Mouse (Mus musculus) granulocyte monocyte progenitor cell, adult 5-6 weeks (primary cell): ENCODE results near the gene Trim46. TPM values are rescaled to one million over a fixed set of nuclear protein-coding genes. Genes with fewer than 3 reads are reported as not detected.

Source experiments
- ATAC-seq: replicated peaks from 2 replicates; pipeline ENCODE4 v1.8.0; 2016; ENCODE audit warnings: mild to moderate bottlenecking, moderate TSS enrichment, inconsistent platforms; ENCODE audit not compliant: poor library complexity, severe bottlenecking
- total RNA-seq, 2 experiments: library from RNA; stranded (forward) in 1 of 2; stranded (reverse) in 1 of 2; fragments of 200-712, 200-1000 nt in 1 of 2; fragments of >200 nt in 1 of 2; fragmentation: Nextera tagmentation in 1 of 2; gene quantifications; 2 replicates each; pipeline ENCODE4 v1.2.3; 2014 to 2017

The Trim46 gene
- total RNA-seq, 2 experiments from 2014 or later, result 0.52 to 3.7 TPM

DNA sequence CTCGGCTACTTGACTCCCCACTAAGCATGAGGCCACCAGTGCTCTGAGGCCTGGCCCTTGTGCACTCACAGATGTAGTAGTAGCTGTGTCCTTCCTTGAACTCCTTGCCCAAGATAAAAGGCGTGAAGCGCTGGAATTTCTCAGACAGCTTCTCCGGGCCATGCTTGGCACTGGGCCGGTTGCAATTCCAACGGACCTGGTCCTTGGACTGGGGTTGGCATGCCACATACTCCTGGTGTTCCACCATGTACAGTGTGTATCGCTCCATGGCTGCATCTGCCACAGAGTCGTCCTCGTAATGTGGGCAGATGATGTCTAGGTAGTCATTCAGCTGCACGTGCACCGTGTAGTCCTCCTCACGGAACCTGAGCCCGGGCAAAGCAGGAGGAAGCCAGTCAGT is 30.0 kb upstream of the Trim46 start:
- no peak for ATAC-seq

DNA sequence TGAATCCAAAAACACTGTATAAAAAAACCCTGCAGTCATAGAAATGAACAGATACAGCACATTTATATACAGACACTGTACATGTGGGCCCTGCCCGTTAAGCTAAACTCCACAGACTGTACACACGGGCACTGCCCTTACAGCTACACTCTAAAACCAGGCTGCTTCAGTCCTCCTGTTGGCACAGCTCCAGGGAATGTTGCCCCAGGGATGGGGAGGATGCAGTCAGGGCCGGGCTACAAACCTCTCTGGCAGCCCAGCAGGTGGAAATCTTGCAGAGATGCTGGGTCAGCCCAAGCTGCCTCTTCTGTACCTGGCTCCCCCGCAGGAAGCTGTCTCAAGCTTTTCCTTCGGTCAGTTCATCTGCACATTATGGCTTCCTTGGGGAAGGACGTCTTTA is 25.7 kb upstream of the Trim46 start:
- ATAC-seq, result no peak

DNA sequence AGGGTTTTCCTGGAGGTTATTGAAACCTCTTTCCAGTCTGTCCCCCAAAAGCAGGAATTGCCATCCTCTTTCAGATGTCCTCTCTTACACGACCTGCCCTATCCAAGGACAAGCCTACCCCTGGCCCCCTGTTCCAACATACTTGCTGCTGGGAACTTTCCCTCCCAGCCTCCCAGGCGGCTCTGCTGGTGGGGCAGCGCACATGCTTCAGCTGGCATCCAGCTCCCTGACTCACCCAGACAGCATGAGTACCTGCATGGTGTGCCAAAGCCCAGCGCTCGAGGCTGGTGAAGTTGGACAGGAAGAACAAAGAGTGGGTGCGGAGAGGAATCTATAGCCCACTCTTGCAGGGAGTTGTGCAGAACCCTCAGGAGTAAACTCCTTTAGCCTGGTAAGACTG is 24.8 kb upstream of the Trim46 start:
- no peak for ATAC-seq

DNA sequence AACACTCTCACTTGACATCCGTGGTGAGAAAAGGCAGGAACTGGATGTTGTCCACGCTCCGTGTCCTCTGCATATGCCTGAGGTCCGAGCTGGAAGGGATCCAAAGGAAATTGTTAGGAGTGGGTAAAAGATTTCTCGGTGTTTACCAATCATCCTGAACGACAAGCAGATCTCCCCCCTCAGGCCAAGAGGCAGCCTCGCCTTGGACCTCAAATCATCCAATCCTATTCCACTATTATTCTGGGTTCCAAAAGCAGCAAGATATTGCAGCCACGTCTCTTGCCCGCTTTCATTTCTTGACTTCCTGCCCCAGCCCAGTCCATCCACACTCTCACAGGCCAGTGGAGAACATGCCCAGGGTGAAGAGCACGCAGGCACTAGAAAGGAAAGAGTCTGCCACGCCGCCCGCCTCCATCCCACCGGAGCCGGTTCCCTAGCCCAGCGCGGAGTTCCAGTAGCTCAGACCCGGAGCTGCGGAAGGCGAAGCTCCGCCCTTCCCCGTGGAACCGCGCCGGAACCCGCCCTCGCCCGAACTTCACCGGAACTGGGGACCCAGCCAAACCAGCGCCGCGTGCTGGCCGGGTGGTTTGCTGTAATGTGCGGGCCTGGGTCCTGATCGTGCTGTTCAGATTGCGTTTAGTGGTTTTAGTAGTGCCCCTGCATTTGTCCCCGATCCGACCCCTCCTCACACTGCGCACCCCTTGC is 24.1 kb upstream of the Trim46 start, which contains the start of gene Slc50a1:
Slc50a1 (minus strand) TSS at position 520 of the 705 bp plus-strand sequence.
- ATAC-seq, result peak; percentile 70

DNA sequence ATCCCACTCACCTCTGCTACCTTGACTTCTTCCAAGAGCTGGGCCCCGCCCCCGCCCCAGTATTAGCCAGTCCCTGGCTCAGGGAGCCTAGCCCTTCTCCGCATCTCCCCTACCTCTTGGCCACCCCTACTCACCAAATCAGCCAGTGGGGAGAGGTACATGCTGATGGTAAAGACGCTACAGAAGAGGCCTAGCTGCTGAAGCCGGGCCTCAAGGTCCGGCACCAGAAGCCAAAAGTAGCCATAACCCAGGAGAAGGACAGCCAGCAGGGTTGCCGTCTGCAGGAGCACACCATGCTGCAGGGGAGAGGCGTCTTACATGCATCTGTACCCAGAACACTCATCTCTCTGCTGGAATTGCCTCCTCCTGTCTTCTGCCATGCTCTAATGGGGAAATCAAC is 22.8 kb upstream of the Trim46 start:
- ATAC-seq, result no peak

DNA sequence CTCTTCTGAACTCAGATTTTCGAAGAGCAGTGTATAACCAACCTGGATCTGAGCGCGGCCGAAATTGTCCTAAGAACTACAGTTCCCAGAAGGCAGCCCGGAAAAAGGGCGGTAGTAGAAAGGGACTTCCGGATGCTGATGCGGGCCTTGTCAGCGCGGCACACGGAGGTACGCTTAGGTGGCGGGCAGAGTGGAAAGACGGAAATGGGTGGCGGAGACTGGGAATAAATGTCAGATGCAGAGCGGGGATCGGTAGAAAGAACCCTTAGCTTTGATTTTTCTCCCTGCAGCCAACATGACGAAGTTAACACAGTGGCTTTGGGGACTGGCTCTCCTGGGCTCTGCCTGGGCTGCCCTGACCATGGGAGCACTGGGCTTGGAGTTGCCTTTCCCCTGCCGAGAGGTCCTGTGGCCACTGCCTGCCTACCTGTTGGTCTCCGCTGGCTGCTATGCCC is 20.4 kb upstream of the Trim46 start:
- ATAC-seq, result peak; percentile 81

DNA sequence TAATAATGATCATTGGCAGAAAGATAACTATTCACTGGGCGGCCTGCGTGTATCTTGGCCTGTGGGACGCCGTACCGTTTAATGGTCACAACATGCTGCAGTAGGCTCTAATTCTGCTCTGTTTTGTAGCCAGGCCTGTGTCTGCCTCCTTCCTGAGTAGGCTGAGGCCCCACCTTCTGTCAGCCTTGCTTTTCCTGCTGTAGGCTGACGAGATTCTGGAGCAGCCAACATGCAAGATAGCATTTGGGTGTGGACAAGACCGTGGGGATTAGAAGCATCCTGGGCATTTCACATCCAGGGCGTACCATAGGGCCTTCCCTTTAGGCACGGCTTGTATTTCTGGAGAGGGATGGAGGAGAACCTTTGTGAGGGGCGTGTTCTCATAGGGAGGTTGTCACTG is 16.3 kb upstream of the Trim46 start:
- no peak for ATAC-seq

DNA sequence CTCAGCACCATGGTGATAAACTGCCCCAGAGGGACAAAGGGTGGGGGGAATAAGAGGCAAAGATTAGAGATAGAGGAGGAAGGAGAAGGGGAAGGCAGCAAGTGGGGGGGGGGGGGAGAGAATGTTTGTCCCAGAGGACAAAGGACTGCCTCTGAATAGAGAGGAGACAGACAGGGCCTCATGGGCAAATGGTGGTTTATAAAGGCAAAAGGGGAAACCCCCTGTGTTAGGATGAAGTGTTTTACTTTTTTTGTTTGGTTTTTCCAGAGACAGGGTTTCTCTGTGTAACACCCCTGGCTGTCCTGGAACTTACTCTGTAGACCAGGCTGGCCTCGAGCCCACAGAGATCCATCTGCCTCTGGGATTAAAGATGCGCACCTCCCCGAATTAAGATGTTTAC is 14.1 kb upstream of the Trim46 start:
- ATAC-seq, result no peak

DNA sequence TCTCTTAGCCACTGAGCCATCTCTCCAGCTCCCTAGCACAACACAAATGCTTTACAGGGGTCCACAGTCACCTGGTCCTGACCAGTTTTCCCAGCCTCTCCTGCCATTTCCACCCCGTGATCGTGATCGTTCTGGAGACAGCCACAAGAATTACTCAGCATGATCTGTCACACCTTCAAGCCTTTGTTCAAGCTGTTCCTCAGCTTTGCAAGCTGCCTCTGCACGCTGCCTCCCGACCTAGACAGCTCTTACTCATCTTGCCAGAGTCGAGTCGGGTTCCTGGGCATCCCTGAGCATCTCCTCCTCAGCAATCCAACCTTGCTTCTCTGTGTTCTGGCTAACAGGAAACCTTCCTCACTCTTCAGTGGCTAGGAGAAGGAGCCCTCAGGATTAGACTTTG is 13.0 kb upstream of the Trim46 start, which contains the start of gene Dpm3:
Dpm3 (plus strand) TSS at position 283 of the 400 bp plus-strand sequence.
- no peak for ATAC-seq

DNA sequence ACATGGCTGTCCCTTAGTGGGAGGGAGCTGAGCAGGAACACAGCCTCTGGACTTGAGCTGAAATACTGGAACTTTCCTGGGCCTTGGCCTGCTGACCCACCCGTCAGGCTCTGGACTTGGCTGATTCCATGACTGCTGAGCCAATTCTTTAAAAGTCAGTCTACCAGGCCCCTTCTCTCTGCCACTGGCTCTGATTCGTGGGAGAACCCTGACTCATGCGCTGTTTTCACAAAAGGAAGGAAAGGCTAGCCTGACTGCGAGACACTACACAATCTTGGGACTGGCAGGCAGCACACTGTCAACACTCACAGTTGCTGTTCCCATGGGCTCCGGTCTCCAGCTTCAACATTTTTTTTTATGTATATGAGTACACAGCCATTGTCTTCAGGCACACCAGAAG is 10.1 kb upstream of the Trim46 start:
- no peak for ATAC-seq

DNA sequence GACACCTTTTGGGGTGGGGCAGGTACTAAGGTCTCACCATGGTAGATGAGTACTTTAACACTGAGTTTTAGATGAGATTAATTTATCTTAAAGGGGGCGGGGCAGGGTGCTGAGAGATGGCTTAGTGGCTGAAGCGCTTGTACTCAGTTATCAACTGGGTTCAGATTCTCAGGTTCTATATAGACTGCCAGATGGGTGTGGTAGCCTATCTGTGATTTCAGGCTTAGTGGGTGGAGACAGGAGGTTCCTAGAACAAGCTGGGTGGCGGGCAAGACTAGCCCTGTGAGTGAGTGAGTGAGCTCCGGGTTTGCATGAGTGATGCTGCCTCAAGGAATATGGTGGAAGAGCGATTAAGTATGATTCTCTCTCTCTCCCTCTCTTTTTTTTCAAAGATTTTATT is 8.9 kb upstream of the Trim46 start:
- no peak for ATAC-seq

DNA sequence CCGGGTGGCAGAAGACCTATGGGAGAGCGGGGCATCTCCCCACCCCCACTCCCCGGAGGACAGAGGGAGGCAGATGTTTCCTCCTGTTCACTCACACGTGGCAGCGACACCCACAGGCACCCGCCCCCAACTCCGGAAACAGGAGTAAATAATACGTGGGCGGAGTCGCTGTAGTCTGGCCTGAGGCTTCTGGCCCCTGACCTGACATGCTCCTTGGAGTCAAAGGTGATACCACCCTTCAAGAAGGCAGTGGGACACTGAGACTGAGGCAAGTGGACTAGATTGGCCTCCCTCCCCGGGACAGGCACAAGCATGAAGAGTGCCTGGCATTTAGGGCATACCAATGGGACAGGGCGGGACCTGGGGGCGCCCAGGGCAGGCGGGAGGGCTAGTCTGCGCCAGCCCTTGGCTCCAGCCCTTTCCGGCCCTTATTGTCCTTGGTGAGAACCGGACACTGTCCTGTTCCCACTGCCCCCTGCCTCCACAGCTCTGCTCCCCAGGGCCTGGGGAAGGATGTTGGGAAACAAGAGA is 5.3 kb upstream of the Trim46 start:
- ATAC-seq, result peak; percentile 83

DNA sequence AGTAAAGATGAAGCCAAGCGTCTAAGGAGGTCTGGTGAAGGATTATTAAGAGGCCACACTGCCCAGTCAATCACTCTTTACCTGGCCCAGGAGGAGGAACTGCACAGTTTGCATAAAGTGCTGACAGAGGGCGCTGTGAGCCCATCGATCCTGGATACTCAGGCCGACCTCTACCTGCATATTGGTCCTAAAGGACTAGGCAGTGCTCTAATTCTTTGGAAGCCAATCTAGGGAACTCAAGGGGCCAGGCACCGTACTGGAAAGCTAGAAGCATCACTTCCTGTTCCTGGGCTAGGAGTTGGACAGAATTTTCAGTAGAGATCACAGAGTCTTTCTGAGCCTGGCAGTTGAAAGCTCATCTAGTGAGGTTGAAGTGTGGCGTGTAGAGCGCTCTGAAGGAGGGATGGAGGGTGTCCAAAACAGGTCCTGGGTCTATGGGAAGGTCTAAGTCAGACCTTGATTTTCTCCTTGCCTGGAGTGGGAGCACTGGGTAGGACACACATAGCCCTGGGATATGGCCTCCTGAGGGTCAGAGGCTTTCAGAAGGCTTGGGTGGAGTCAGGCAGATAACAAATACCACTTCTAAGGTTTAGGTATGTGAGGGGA is 4.4 kb upstream of the Trim46 start:
- peak; percentile 4; the same call in 1 of the 2 replicates for ATAC-seq

DNA sequence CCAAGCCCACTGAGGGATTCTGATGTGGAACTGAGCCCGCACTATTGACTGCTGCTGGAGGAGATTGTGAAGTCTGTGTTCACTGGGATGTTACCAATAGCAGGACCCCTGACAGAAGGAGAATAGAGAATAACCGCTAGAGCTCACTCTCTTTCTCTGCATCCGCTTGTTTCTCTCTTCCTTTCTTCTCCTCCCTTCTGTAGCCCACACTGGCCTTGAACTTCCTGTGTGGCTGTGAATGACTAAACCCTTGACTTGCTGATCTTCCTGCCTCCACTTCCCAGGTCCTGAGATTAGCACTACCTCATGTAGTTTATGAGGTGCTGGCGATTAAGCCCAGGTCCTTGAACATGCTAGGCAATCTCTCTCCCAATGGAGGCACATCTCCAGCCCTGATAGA is 1.4 kb upstream of the Trim46 start:
- ATAC-seq, result no peak

DNA sequence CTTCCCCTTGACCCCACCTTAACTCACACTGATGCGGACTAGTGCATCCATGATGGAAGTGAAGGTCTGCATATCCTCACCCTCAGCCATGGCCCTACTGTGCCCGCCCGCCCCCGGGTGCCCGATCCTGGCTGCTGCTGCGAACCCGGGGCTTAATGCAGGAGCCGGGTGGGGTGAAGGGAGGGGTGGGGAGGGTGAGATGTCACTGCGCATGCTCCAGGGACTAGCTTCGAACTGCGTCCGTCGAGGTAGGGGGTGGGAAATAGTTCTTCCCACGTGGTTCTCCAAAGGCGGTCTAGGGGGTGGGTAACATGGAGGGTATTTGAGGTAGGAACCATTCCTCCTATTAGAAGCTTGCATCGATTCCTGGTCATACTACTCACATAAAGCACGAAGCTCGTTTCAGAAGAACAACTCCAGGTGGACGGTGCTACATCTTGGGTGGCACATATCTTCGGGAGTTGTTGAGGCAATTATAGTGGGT is 379 bp downstream of the Trim46 start, which contains the start of gene Krtcap2:
Krtcap2 (plus strand) TSS at position 279 of the 484 bp plus-strand sequence.
- no peak for ATAC-seq

DNA sequence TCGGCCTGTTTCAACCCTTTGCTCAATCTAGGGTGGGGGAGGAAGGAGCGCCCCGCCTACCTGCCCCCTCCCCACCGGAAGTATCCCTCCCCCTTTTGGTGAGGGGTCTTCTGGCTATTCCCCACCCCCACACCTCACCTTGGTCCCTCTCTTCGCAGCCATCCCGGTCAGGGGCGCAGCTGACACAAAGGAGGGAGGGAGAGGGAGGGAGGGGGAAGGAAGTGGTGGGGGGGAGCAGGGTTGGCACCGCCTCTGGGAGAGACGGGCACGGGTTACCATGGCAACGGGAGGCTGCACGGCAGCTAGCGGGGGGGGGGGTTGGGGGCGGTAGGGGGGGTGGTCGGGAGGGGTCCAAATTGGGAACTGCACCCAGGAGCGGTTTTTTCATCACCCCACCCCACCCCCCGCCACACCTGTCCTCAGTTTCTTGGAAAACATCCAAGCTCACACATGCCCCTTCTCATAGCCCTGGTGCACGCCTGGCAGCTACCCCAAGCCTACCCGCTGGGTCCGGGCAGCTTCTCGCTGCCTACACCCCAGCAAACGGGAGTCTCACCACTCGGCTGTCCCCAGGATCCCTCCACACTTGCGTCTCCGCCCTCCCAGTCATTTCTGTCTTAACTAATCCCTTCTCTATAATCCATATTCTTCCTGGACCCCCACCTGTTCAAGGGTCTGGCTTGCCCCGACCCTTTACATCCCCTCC is 974 bp downstream of the Trim46 start:
- no peak for ATAC-seq

DNA sequence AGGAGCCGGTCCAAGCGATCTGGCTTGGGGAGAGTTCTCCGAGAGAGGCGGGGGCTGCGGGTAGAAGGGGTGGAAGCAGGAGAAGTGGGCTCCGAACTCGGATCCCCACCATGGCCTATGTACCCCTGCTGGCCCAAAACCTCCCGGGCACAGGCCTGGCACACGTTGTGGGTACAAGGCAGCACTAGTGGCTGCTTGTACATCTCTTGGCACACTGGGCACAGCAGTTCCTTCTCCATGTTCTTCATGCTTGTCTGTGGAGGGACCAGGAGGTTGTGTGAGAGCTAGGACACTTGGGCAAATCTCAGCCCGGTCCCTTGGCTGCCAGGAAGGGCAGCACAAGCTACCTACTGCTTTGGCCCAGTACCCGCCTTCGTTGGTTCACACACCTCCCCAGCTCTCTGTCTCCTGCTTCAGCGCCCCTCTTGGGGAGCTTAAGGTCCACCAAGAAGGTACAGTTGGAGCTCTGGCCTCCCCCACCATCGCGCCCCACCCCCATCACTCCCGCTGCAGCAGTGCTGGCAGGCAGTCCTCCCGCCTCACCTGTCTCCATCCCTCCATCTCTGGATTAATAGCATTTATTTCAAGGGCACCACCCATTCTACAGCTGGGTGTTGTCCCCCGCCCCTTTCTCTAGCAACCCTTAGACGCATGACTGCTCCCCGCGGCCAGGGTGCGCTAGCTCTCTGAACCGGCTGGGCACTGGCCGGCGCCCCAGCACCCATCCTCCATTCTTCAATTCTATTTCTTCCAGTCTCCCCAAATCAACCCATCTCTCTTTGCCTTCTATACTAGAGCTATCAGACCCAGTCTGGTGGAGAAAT is 1.7 kb downstream of the Trim46 start:
- ATAC-seq, result 0 out of 2 replicates have a peak, but pooled peaks have one; percentile 20

DNA sequence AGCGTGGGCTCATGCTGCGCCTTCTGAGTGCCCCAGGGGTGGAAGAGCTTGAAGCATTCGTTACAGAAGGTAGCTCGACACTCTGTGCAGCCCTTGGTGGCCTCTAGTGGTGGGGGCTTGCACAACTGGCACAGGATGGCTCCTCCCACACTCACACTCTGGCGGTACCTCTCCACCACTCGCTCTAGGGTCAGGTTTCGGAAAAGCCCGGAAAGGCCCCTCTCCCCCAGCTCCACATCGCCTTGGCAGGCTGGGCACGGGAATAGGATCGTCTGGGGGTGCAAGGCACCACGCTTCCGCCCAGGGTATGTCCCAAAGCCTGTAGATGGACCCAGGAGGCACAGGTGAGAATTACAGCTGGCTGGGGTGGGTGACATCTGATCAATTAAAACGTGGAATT is 2.5 kb downstream of the Trim46 start:
- peak; percentile 69 for ATAC-seq

DNA sequence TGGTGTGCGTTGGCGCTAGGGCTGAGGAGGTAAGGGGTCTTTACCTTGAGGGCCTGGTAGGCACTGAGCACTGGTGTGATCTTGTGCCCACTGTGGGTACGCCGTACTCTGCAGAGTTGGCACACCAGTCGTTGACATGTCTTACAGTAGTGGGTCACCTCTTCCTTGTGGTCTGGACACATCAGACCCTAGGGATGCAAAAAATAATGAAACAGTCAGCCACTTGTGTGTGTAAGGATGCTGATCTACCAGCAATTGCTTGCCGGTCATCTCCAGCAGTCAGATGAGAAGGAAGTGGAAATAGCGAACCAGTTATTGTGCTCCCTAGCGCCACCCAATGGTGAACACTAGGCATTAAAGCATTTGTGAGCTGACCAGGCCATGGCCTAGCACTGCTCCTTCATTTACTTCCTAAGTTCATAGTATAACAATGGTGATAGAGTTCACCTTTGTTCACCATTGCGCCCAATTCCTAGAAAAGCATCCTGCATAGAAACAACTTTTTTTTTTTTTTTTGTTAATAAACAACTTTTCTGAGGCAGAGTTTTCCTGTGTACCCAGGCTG is 3.7 kb downstream of the Trim46 start:
- peak; percentile 36; the same call in 1 of the 2 replicates for ATAC-seq

DNA sequence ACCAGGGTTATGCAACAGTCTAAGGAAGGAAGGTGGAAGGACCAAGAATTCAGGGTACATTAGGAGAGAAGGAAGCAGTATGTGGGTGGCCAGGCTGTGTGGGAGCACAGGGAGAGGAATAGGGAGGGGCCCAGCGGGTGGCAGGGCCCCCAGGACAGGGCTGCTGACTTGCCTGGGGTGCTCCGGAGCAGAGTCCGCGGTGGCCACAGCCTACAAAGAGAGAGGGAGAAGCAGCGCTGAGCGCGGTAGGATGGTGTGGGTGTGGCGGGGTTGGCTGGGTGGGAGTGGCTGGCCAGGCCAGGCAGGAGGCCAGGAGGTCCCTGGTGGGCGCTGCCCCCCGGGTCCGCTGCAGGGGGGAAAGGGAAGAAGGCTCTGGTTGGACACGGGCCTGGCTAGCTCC is 7.6 kb downstream of the Trim46 start:
- ATAC-seq, result no peak
